Mouse (Mus musculus) MEL (cell line): ENCODE data around the gene Traip. TPM values are rescaled to one million over a fixed set of nuclear protein-coding genes. Genes with fewer than 3 reads are reported as not detected.
A peak's percentile ranks its signal among the peaks of the same experiment; 100 is the strongest.

Source experiments
- DNase-seq: peaks from one replicate; pipeline ENCODE4 v3.0.0; 2011; ENCODE audit warnings: low read depth, low spot score
- H3K27ac ChIP-seq: 2 replicates; pipeline ENCODE4 v1.5.1; 2012; ENCODE audit warnings: low read depth, mild to moderate bottlenecking, control low read depth, low read length, moderate library complexity; ENCODE audit not compliant: control insufficient read depth
- H3K27me3 ChIP-seq, 2 experiments: fragments of 150-350 bp in 1 of 2; sonication (generic) in 1 of 2; 2 replicates each; pipeline ENCODE4 v1.6.1; 2012; ENCODE audit warnings: low read length in 2 of 2, mild to moderate bottlenecking in 2 of 2, improper control_type of control experiment in 1 of 2, moderate library complexity in 1 of 2; ENCODE audit not compliant: insufficient read depth in 2 of 2, control insufficient read depth in 1 of 2
- H3K36me3 ChIP-seq, 2 experiments: 2 replicates each; pipeline ENCODE4 v1.6.1; 2012 to 2014; ENCODE audit warnings: low read length in 2 of 2, improper control_type of control experiment in 1 of 2, inconsistent platforms in 1 of 2, mild to moderate bottlenecking in 1 of 2; ENCODE audit not compliant: insufficient read depth in 2 of 2, control insufficient read depth in 1 of 2
- H3K4me1 ChIP-seq, 2 experiments: fragments of 150-350 bp in 1 of 2; sonication (generic) in 1 of 2; 2 replicates each; pipeline ENCODE4 v1.6.1; 2012; ENCODE audit warnings: low read length in 2 of 2, improper control_type of control experiment in 1 of 2, mild to moderate bottlenecking in 1 of 2; ENCODE audit not compliant: insufficient read depth in 2 of 2, control insufficient read depth in 1 of 2
- H3K4me3 ChIP-seq, 2 experiments: fragments of 150-350 bp in 1 of 2; sonication (generic) in 1 of 2; 2 replicates each; pipeline ENCODE4 v1.5.1; 2012; ENCODE audit warnings: low read depth in 2 of 2, low read length in 2 of 2, mild to moderate bottlenecking in 2 of 2, moderate library complexity in 2 of 2, control low read depth in 1 of 2, improper control_type of control experiment in 1 of 2; ENCODE audit not compliant: control insufficient read depth in 1 of 2, insufficient read depth in 1 of 2
- H3K79me2 ChIP-seq: 2 replicates; pipeline ENCODE4 v1.6.1; 2012; ENCODE audit warnings: mild to moderate bottlenecking, low read length, moderate library complexity; ENCODE audit not compliant: control insufficient read depth, poor library complexity, insufficient read depth
- H3K9ac ChIP-seq: 2 replicates; pipeline ENCODE4 v1.6.1; 2012; ENCODE audit warnings: low read depth, mild to moderate bottlenecking, control low read depth, low read length, moderate library complexity; ENCODE audit not compliant: control insufficient read depth, poor library complexity, severe bottlenecking
- H3K9me3 ChIP-seq: fragments of 150-350 bp; sonication (generic); replicated peaks from 2 replicates; pipeline ENCODE4 v1.6.1; 2012; ENCODE audit warnings: mild to moderate bottlenecking, low read length, improper control_type of control experiment, moderate library complexity; ENCODE audit not compliant: insufficient read depth
- BHLHE40 ChIP-seq: IDR thresholded peaks from 2 replicates; pipeline ENCODE4 v1.6.1; 2012; ENCODE audit warnings: low read depth, mild to moderate bottlenecking, inconsistent platforms, low read length, improper control_type of control experiment, borderline replicate concordance
- E2F4 ChIP-seq: IDR thresholded peaks from 2 replicates; pipeline ENCODE4 v1.6.1; 2011; ENCODE audit warnings: low read depth, low read length, improper control_type of control experiment, borderline replicate concordance
- ELF1 ChIP-seq: IDR thresholded peaks from 2 replicates; pipeline ENCODE4 v1.6.1; 2014; ENCODE audit warnings: low read depth, mild to moderate bottlenecking, inconsistent platforms, low read length, improper control_type of control experiment, moderate library complexity
- MEF2A ChIP-seq: IDR thresholded peaks from 2 replicates; pipeline ENCODE4 v1.6.1; 2014; ENCODE audit warnings: low read depth, mild to moderate bottlenecking, inconsistent platforms, low read length, improper control_type of control experiment; ENCODE audit not compliant: poor library complexity, insufficient replicate concordance, severe bottlenecking; ENCODE audit errors: extremely low read depth
- MYC ChIP-seq: IDR thresholded peaks from 2 replicates; pipeline ENCODE4 v1.6.1; 2011; ENCODE audit warnings: low read depth, mild to moderate bottlenecking, low read length, improper control_type of control experiment, moderate library complexity
- NELFE ChIP-seq: IDR thresholded peaks from 2 replicates; pipeline ENCODE4 v1.6.1; 2011; ENCODE audit warnings: low read depth, low read length, improper control_type of control experiment
- POLR2A ChIP-seq, 2 experiments: IDR thresholded peaks; 2 replicates each; pipeline ENCODE4 v1.6.1; 2011 to 2012; ENCODE audit warnings: low read length in 2 of 2, mild to moderate bottlenecking in 2 of 2, control low read depth in 1 of 2, improper control_type of control experiment in 1 of 2, low read depth in 1 of 2, moderate library complexity in 1 of 2; ENCODE audit not compliant: control insufficient read depth in 1 of 2, insufficient read depth in 1 of 2, poor library complexity in 1 of 2
- UBTF ChIP-seq: IDR thresholded peaks from 2 replicates; pipeline ENCODE4 v1.6.1; 2012; ENCODE audit warnings: low read depth, mild to moderate bottlenecking, inconsistent platforms, low read length, improper control_type of control experiment, moderate library complexity, borderline replicate concordance; ENCODE audit not compliant: insufficient read depth
- USF1 ChIP-seq: IDR thresholded peaks from 2 replicates; pipeline ENCODE4 v1.6.1; 2014; ENCODE audit warnings: low read depth, mild to moderate bottlenecking, inconsistent platforms, low read length, improper control_type of control experiment, moderate library complexity
- ZMIZ1 ChIP-seq: IDR thresholded peaks from 2 replicates; pipeline ENCODE4 v1.6.1; 2012; ENCODE audit warnings: low read depth, mild to moderate bottlenecking, inconsistent platforms, low read length, improper control_type of control experiment, moderate library complexity
- polyA plus RNA-seq, 2 experiments: library from polyadenylated mRNA; stranded (reverse) in 1 of 2; unstranded in 1 of 2; fragments of >175 nt in 1 of 2; fragments of >200 nt in 1 of 2; gene quantifications; 2 replicates each; pipeline versions ENCODE4 v1.2.1 to v1.2.4; 2012; ENCODE audit warnings: low replicate concordance in 2 of 2, low read depth in 1 of 2; ENCODE audit not compliant: insufficient read length in 2 of 2, insufficient read depth in 1 of 2, missing spikeins in 1 of 2
- total RNA-seq: library from RNA; depleted of rRNA; stranded (reverse); fragments of 300-350 nt; gene quantifications from 2 replicates; pipeline ENCODE4 v1.2.3, GENCODE M21; 2012

Gene Traip
- total and polyA plus RNA-seq, 3 experiments = 43.6 to 65.2 TPM; not detected in 1

- Histone ChIP-seq H3K4me1 (peaks cover 33 to 50% of the 10 kb centered on the region in 2 experiments), H3K27ac (peak overlapping the region; percentile 94), H3K27me3 (no peaks in the 10 kb centered on the region), H3K79me2 (peaks cover 33% of the 10 kb centered on the region), H3K36me3 (peaks cover 4 to 45% of the 10 kb centered on the region in 2 experiments), H3K9ac (peak overlapping the region; percentile 88), H3K9me3 (no peaks in the 10 kb centered on the region), H3K4me3 (peak overlapping the region; percentile 72 to 91)
- TF ChIP-seq MYC = 0 out of 2 replicates have a peak, but pooled peaks have one; percentile 25
- TF ChIP-seq POLR2A (IDR thresholded peaks at IDR 0.05; ENCODE audit: control insufficient read depth in 1 of 2, insufficient read depth in 1 of 2, low read depth in 1 of 2, low read length in 2 of 2, poor library complexity in 1 of 2) = 0 out of 4 replicates have a peak, but pooled peaks of 1 of the 2 experiments have one; percentile 24
- TF ChIP-seq NELFE = no peak
- TF ChIP-seq UBTF = no peak; the same call in 1 of the 2 replicates
- peak; percentile 48 for DNase-seq
Measured at GRCm38 (mm10) chr9:107984052-107984753, 34.3 kb downstream of the Traip start.

- H3K4me1 ChIP-seq = peaks cover 35 to 48% of the 10 kb centered on the region in 2 experiments
- no peaks in the 10 kb centered on the region for H3K27me3 ChIP-seq
- peak overlapping the region; percentile 94 for H3K27ac ChIP-seq
- TF ChIP-seq BHLHE40 (no peak), USF1 (no peak), MEF2A (no peak), ZMIZ1 (peak; percentile 24; the same call in 1 of the 2 replicates), UBTF (0 out of 2 replicates have a peak, but pooled peaks have one; percentile 23), E2F4 (no peak), ELF1 (no peak)
- no peak for DNase-seq
- no peaks in the 10 kb centered on the region for H3K9me3 ChIP-seq
- peak overlapping the region; percentile 88 for H3K9ac ChIP-seq
- H3K79me2 ChIP-seq = peaks cover 33% of the 10 kb centered on the region
- H3K4me3 ChIP-seq = peak overlapping the region; percentile 72 to 91
- peaks cover 4 to 44% of the 10 kb centered on the region in 2 experiments for H3K36me3 ChIP-seq
Measured at GRCm38 (mm10) chr9:107984754-107985055, 34.8 kb downstream of the Traip start.
